Mouse (Mus musculus) frontal cortex, postnatal 14 days (tissue): ENCODE measurements at regions not wholly inside any gene's neighbourhood (a gene's known extent, or its start where the extent isn't known, plus 50 kb on each side); places are given as distances from the start of the nearest gene placed in this dataset.

Experiments
- DNase-seq, 2 experiments: peaks; one replicate each; pipeline ENCODE4 v3.0.0; 2022; ENCODE audit warnings: low spot score in 2 of 2

- no peak for DNase-seq
Observed at GRCm38 (mm10) chr15:28560035-28560434, 356.5 kb downstream of the Dnah5 start.

- DNase-seq: no peak
Observed at GRCm38 (mm10) chr15:28595294-28595693, 391.7 kb downstream of the Dnah5 start.

GRCm38 (mm10) chr15:28595725-28596124 is 392.2 kb downstream of the Dnah5 start:
- no peak for DNase-seq

- DNase-seq: peak in 1 of 2 experiments; percentile 9
Observed at GRCm38 (mm10) chr15:28600132-28600531, 396.6 kb downstream of the Dnah5 start.

GRCm38 (mm10) chr15:28615662-28616061 is 412.1 kb downstream of the Dnah5 start:
- DNase-seq: no peak

- no peak for DNase-seq
Observed at GRCm38 (mm10) chr15:28640349-28640748, 436.8 kb downstream of the Dnah5 start.

- DNase-seq: no peak
Observed at GRCm38 (mm10) chr15:28645122-28645521, 441.6 kb downstream of the Dnah5 start.

- DNase-seq: no peak
Observed at GRCm38 (mm10) chr15:28653996-28654395, 450.4 kb downstream of the Dnah5 start.

- DNase-seq: no peak
Observed at GRCm38 (mm10) chr15:28663847-28664602, 460.5 kb downstream of the Dnah5 start.
